Mouse (Mus musculus) liver, embryonic 14.5 days (tissue): ENCODE results near the gene Crlf1.

Source experiments
- CTCF ChIP-seq: IDR thresholded peaks from 2 replicates; pipeline ENCODE4 v1.5.1; 2016; ENCODE audit warnings: antibody characterized with exemption, low read depth, control low read depth
- EP300 ChIP-seq: IDR thresholded peaks from 2 replicates; pipeline ENCODE4 v1.6.1; 2016; ENCODE audit warnings: antibody characterized with exemption, low read depth

- no peak for TF ChIP-seq CTCF
- TF ChIP-seq EP300: no peak
These were observed 42.3 kb downstream of the Crlf1 start for GRCm38 (mm10) chr8:70535221-70535620.
